Mouse (Mus musculus): ENCODE measurements around the gene Dapk2.
A peak's percentile ranks its signal among the peaks of the same experiment; 100 is the strongest.

The Dapk2 gene

GRCm38 (mm10) chr9:66306414-66306813 lies 148.4 kb downstream of the Dapk2 start:
- no peak for DNase-seq (ENCODE audit: low spot score in 2 of 2)

- peak in 1 of 2 experiments; percentile 57 for DNase-seq (ENCODE audit: low spot score in 2 of 2)
These were observed 149.3 kb downstream of the Dapk2 start for GRCm38 (mm10) chr9:66307341-66307740.

- no peak for DNase-seq (ENCODE audit: low spot score in 2 of 2)
These were observed 150.7 kb downstream of the Dapk2 start for GRCm38 (mm10) chr9:66308741-66309140.

GRCm38 (mm10) chr9:66311458-66311857 lies 153.4 kb downstream of the Dapk2 start:
- no peak for DNase-seq (ENCODE audit: low spot score in 2 of 2)

GRCm38 (mm10) chr9:66316603-66317002 lies 158.6 kb downstream of the Dapk2 start:
- no peak for DNase-seq (ENCODE audit: low spot score in 2 of 2)

All from spleen, postnatal 10 days (tissue).